Mouse (Mus musculus): ENCODE results near the gene Gpc5. TPM values are rescaled to one million over a fixed set of nuclear protein-coding genes. Genes with fewer than 3 reads are reported as not detected.

The Gpc5 gene
- total and polyA plus RNA-seq, 3 experiments = 0.14 TPM; not detected in 2

GRCm38 (mm10) chr14:115581256-115581633 is 489.2 kb downstream of the Gpc5 start:
- dilution Hi-C loops (cut with MboI; ENCODE audit: extremely low pct_ligation_motif_present, extremely low pct_unique_long_range_greater_than_20kb, low sequenced_read_pairs) (no loop called here), in situ Hi-C loops (cut with MboI; ENCODE audit: low pct_ligation_motif_present, low pct_unique_long_range_greater_than_20kb, low sequenced_read_pairs) (no loop called here)
- H3K9me3 ChIP-seq (replicated peaks; ENCODE audit: low read length) = no peaks in the 10 kb centered on the region
- no peak for TF ChIP-seq ETS1 (conservative IDR thresholded peaks at IDR 0.05; ENCODE audit: low read depth, low read length)
- TF ChIP-seq RAD21 (IDR thresholded peaks at IDR 0.05; ENCODE audit: low read depth, low read length) = no peak
- no peak for TF ChIP-seq NELFE (IDR thresholded peaks at IDR 0.05; ENCODE audit: low read depth, low read length)
- TF ChIP-seq NRF1 (IDR thresholded peaks at IDR 0.05; ENCODE audit: low read depth, low read length) = no peak
- TF ChIP-seq ZNF384 (IDR thresholded peaks at IDR 0.05; ENCODE audit: low read depth, low read length) = no peak
- TF ChIP-seq POLR2AphosphoS2 (IDR thresholded peaks at IDR 0.05; ENCODE audit: low read depth, low read length) = no peak
- TF ChIP-seq CHD1 (IDR thresholded peaks at IDR 0.05; ENCODE audit: low read depth, low read length) = no peak
- TF ChIP-seq UBTF (IDR thresholded peaks at IDR 0.05; ENCODE audit: low read depth, low read length) = no peak
- no peak for TF ChIP-seq GABPA (IDR thresholded peaks at IDR 0.05; ENCODE audit: insufficient replicate concordance, low read depth, low read length)
- TF ChIP-seq MAFK (IDR thresholded peaks at IDR 0.05; ENCODE audit: insufficient replicate concordance, low read length) = no peak
- no peak for TF ChIP-seq MAX (IDR thresholded peaks at IDR 0.05; ENCODE audit: low read length)
- TF ChIP-seq BHLHE40 (IDR thresholded peaks at IDR 0.05; ENCODE audit: low read depth, low read length) = no peak
- TF ChIP-seq HCFC1 (IDR thresholded peaks at IDR 0.05; ENCODE audit: low read depth, low read length) = no peak
- TF ChIP-seq IRF4 (IDR thresholded peaks at IDR 0.05; ENCODE audit: low read depth, low read length) = no peak
- no peak for TF ChIP-seq USF2 (conservative IDR thresholded peaks at IDR 0.05; ENCODE audit: low read depth, low read length)
- TF ChIP-seq MYC (IDR thresholded peaks at IDR 0.05; ENCODE audit: low read depth, low read length) = no peak
- TF ChIP-seq EP300 (IDR thresholded peaks at IDR 0.05; ENCODE audit: low read length) = no peak
- TF ChIP-seq ZKSCAN1 (IDR thresholded peaks at IDR 0.05; ENCODE audit: borderline replicate concordance, low read depth, low read length) = no peak
- no peaks in the 10 kb centered on the region for H3K27me3 ChIP-seq (replicated peaks)
- no peak for DNase-seq (ENCODE audit: extremely low read depth)
- H3K9ac ChIP-seq (ENCODE audit: insufficient read depth, low read depth) = no peak overlapping the region
- H3K4me3 ChIP-seq (replicated peaks in 1 of 3; ENCODE audit: low read depth in 2 of 3, low read length in 2 of 3, poor library complexity in 1 of 3) = no peak overlapping the region
- H3K4me2 ChIP-seq (ENCODE audit: insufficient read depth, low read depth, poor library complexity, severe bottlenecking) = no peak overlapping the region
- no peak overlapping the region for H3K27ac ChIP-seq (ENCODE audit: insufficient read depth, low read depth)
- H3K36me3 ChIP-seq (replicated peaks in 1 of 2; ENCODE audit: control insufficient read depth in 1 of 2, insufficient read depth in 1 of 2, low read length in 1 of 2) = no peaks in the 10 kb centered on the region
- no peaks in the 10 kb centered on the region for H3K79me2 ChIP-seq (replicated peaks; ENCODE audit: control insufficient read depth, extremely low read depth, insufficient read depth, poor library complexity, severe bottlenecking)
- H3K4me1 ChIP-seq (ENCODE audit: control insufficient read depth in 1 of 2, insufficient read depth in 2 of 2) = no peaks in the 10 kb centered on the region

- in situ Hi-C loops (cut with MboI; ENCODE audit: low pct_ligation_motif_present, low pct_unique_long_range_greater_than_20kb, low sequenced_read_pairs) = no loop called here
- TF ChIP-seq USF1 (IDR thresholded peaks at IDR 0.05; ENCODE audit: low read depth, low read length) (no peak), ELF1 (IDR thresholded peaks at IDR 0.05; ENCODE audit: low read depth, low read length) (no peak), GABPA (IDR thresholded peaks at IDR 0.05; ENCODE audit: insufficient replicate concordance, low read depth, low read length) (no peak), POLR2A (IDR thresholded peaks at IDR 0.05; ENCODE audit: low read depth, low read length) (no peak), RAD21 (IDR thresholded peaks at IDR 0.05; ENCODE audit: low read depth, low read length) (peak; percentile 40), USF2 (conservative IDR thresholded peaks at IDR 0.05; ENCODE audit: low read depth, low read length) (no peak), SIN3A (IDR thresholded peaks at IDR 0.05; ENCODE audit: low read length) (no peak), CTCF (conservative IDR thresholded peaks at IDR 0.05 in 1 of 2, IDR thresholded peaks at IDR 0.05 in 1 of 2; ENCODE audit: low read depth in 2 of 2, low read length in 2 of 2) (peak; percentile 25 to 57; a peak in 2 of 4 replicates), ZC3H11A (IDR thresholded peaks at IDR 0.05; ENCODE audit: low read depth, low read length) (no peak), RCOR1 (conservative IDR thresholded peaks at IDR 0.05; ENCODE audit: low read depth, low read length) (no peak), ZMIZ1 (IDR thresholded peaks at IDR 0.05; ENCODE audit: low read depth, low read length) (no peak), CHD2 (IDR thresholded peaks at IDR 0.05; ENCODE audit: low read length) (no peak), SMC3 (IDR thresholded peaks at IDR 0.05; ENCODE audit: low read depth, low read length) (peak; percentile 24), MAFK (IDR thresholded peaks at IDR 0.05; ENCODE audit: insufficient replicate concordance, low read length) (no peak)
Observed at GRCm38 (mm10) chr14:115600259-115601029, 508.4 kb downstream of the Gpc5 start.

More at GRCm38 (mm10) chr14:115600259-115601029, 508.4 kb downstream of the Gpc5 start:
- Histone ChIP-seq H3K9me3 (replicated peaks; ENCODE audit: low read length) (no peaks in the 10 kb centered on the region), H3K36me3 (replicated peaks in 1 of 2; ENCODE audit: control insufficient read depth in 1 of 2, insufficient read depth in 1 of 2, low read length in 1 of 2) (no peaks in the 10 kb centered on the region), H3K27ac (ENCODE audit: insufficient read depth, low read depth) (no peak overlapping the region), H3K79me2 (replicated peaks; ENCODE audit: control insufficient read depth, extremely low read depth, insufficient read depth, poor library complexity, severe bottlenecking) (no peaks in the 10 kb centered on the region), H3K9ac (ENCODE audit: insufficient read depth, low read depth) (no peak overlapping the region), H3K4me1 (ENCODE audit: control insufficient read depth in 1 of 2, insufficient read depth in 2 of 2) (no peaks in the 10 kb centered on the region), H3K4me3 (replicated peaks in 1 of 3; ENCODE audit: low read depth in 2 of 3, low read length in 2 of 3, poor library complexity in 1 of 3) (no peak overlapping the region), H3K27me3 (replicated peaks) (no peaks in the 10 kb centered on the region), H3K4me2 (ENCODE audit: insufficient read depth, low read depth, poor library complexity, severe bottlenecking) (no peak overlapping the region)
- dilution Hi-C loops (cut with MboI; ENCODE audit: extremely low pct_ligation_motif_present, extremely low pct_unique_long_range_greater_than_20kb, low sequenced_read_pairs) = no loop called here
- peak; percentile 17 for DNase-seq (ENCODE audit: extremely low read depth)

All from CH12.LX (cell line).